Mouse (Mus musculus) olfactory bulb, adult 2 months (tissue): ENCODE measurements around the gene Ldoc1. TPM values are rescaled to one million over a fixed set of nuclear protein-coding genes. Genes with fewer than 3 reads are reported as not detected.

ENCODE experiments used
- H3K27ac ChIP-seq: fragments of 200-500 bp; 2 replicates; pipeline ENCODE4 v1.5.1; 2012; ENCODE audit warnings: low read depth, low read length; ENCODE audit not compliant: insufficient read depth
- H3K4me1 ChIP-seq: fragments of 200-500 bp; 2 replicates; pipeline ENCODE4 v1.6.1; 2012; ENCODE audit warnings: low read length; ENCODE audit not compliant: control insufficient read depth, insufficient read depth
- H3K4me3 ChIP-seq: fragments of 200-500 bp; 2 replicates; pipeline ENCODE4 v1.5.1; 2012; ENCODE audit warnings: mild to moderate bottlenecking, low read depth, low read length, moderate library complexity; ENCODE audit not compliant: insufficient read depth
- CTCF ChIP-seq: fragments of 200-500 bp; IDR thresholded peaks from 2 replicates; pipeline ENCODE4 v1.5.1; 2012; ENCODE audit warnings: low read depth, mild to moderate bottlenecking, low read length, moderate library complexity; ENCODE audit not compliant: insufficient read depth
- POLR2A ChIP-seq: fragments of 200-500 bp; IDR thresholded peaks from 2 replicates; pipeline ENCODE4 v1.6.1; 2012; ENCODE audit warnings: mild to moderate bottlenecking, low read depth, low read length, moderate library complexity; ENCODE audit not compliant: insufficient read depth
- WGBS: fragments of 180-500 bp; shearing (Covaris S2); methylation state at CpG from one replicate; pipeline ENCODE4 v1.1.7; 2018; 5-methylcytosine and 5-hydroxymethylcytosine counted together
- polyA plus RNA-seq: library from polyadenylated mRNA; stranded (reverse); fragments of >200 nt; gene quantifications from 2 replicates; pipeline ENCODE4 v1.2.4, GENCODE M21; 2012; ENCODE audit warnings: low replicate concordance; ENCODE audit not compliant: missing spikeins, insufficient read depth, insufficient read length

Gene Ldoc1
- not detected in 2 replicates for polyA plus RNA-seq

DNA sequence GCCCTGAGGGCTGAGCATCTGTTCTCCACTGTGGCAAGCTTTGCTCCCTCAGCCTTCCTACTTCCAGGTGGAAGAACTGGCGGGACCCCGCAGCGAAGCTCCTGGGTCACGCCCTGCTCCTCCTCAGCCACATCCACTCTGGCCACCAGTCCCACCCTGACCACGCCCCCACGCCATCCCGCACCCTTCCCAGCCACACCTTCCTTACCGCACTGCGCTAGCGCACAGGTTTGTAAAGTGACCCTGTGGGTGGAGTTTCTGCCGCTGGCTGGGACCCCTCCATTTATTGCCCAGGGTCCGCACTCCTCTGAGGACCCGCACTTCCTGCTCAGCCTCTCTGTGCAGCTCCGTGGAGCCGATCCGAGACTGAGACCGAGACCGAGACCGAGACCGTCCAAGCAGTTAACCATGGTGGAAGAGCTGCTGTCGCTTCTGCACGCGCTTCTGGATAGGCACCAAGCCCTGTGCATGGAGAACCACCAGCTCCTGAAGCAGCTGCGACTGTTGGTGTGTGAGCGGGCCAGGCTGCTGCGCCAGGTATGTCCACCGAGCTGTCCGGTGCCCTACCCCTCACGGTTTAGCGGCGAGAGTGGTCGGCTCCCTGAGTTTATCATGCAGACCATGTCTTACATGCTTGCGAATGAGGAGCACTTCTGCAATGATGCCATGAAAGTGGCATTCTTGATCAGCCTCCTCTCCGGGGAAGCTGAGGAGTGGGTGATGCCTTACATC lies at the start of gene Ldoc1:
TSS of gene Ldoc1 (plus strand) at position 196 of the 732 bp plus-strand sequence.
- 47% methylated on average over 34 of the region's 34 CpGs for WGBS
- H3K4me1 ChIP-seq = peaks cover 4% of the 10 kb centered on the region; the same call in 1 of the 2 replicates
- H3K27ac ChIP-seq = no peak within 1 kb of the TSS
- H3K4me3 ChIP-seq = peak within 1 kb of the TSS; percentile 28; the same call in 1 of the 2 replicates
- TF ChIP-seq POLR2A = no peak
- no peak for TF ChIP-seq CTCF

DNA sequence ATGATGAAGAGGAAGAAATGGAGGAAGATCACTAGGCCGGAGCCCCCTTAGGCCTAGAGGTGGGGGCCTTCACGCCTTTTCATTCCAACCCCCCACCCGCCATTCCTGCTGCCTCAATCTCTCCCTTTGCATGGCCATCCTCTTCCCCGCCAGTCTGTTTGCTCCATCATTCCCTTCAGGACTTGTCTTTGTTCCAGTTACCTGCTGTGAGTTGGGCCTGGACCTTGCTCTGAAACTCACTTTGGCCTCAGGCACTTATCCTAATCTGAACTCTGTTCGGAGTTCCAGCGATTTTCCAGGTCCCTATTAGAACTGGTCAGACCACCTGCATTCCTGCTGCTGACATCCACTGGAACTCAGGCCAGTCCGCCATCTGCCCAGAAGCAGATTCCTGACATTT lies 834 bp downstream of the Ldoc1 start:
- 96% methylated on average over 7 of the region's 7 CpGs for WGBS
- TF ChIP-seq POLR2A (no peak), CTCF (no peak)

DNA sequence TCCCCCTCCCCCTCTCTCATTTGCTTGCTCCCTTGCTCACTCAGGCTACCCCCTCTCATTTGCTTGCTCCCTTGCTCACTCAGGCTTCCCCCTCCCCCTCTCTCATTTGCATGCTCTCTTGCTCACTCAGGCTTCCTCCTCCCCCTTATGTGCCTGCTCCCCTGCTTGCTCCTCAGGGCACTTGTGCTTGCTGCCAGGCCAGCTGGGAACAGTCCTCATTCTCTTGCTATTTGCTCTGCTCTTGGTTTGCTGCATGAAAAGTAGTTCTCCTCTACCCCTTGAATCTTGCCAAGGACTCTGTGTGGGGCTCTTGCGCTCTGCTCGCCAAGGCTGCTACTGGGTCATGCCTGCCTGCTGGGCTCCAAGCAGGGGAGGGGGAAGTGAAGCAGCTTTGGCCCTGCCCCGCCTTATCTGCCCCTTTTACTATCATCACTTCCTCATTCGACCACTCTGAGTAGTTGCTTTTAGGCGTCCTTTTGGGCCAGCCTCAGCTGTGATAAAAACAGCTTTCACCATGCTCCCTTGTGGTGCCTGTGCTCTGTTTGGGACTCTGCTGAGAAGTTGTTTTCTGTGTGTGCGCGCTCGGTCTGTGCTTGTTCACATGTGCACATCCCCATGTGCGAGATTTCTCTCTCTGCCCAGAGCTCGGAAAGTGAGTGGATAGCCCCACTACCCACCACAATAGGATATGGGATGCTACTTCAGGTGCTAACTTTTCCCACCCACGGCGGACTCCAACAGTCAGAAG lies 13.2 kb downstream of the Ldoc1 start:
- H3K27ac ChIP-seq = no peak overlapping the region

More for the DNA sequence above, 834 bp downstream of the Ldoc1 start:
- peaks cover 4% of the 10 kb centered on the region; the same call in 1 of the 2 replicates for H3K4me1 ChIP-seq
- H3K4me3 ChIP-seq = no peak overlapping the region
- no peak overlapping the region for H3K27ac ChIP-seq

DNA sequence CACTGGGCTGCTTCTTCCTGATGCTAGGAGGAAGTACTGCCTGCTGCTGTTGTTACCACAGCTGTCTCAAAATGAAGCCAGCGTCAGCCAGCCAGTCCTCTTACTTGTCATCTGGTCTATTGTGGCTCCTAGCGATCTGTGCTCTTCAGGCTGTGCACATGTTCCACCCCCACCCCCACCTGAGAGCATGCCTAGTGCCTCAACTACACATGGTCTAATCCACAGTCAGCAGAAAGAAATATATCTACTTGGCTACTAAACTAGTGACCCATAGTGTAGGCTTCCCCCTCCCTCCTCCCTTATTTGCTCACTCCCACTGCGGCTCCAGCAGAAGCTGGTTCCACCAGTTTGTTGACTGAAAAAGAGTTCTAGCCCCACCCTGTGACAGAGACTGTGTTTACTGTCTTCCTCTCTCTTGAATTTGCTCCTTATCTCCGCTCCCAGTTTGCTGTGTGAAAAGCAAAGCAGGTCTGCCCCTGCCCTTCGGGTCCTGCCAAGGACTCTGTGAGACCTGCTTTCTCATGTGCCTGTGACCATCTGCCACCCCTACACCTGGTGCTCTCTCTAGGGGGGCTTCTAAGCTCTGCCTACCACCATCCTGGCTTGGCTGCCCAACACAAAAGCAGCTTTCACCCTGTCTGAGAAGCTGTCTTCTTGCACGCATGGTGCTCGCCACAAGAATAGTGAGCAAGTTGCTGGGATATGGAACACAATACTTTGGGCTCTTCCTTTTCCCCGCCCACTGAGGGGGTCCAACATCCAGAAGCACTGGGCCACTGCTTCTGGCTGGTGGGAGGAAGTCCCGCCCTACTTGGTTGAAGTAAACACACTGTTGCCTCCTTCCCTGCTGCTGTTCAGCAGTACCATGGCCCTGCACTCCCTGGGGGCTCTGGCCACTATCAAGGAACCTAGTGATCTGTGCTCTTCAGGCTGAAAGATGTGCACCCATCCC lies 14.0 kb downstream of the Ldoc1 start:
- 54% methylated on average over 9 of the region's 9 CpGs for WGBS
- TF ChIP-seq CTCF (no peak), POLR2A (no peak)
- Histone ChIP-seq H3K4me1 (peaks cover 6% of the 10 kb centered on the region), H3K27ac (no peak overlapping the region), H3K4me3 (no peak overlapping the region)

More for the DNA sequence above, 13.2 kb downstream of the Ldoc1 start:
- TF ChIP-seq POLR2A = no peak
- no peak for TF ChIP-seq CTCF
- Histone ChIP-seq H3K4me1 (peaks cover 6% of the 10 kb centered on the region), H3K4me3 (no peak overlapping the region)
- 30% methylated on average over 12 of the region's 12 CpGs for WGBS

DNA sequence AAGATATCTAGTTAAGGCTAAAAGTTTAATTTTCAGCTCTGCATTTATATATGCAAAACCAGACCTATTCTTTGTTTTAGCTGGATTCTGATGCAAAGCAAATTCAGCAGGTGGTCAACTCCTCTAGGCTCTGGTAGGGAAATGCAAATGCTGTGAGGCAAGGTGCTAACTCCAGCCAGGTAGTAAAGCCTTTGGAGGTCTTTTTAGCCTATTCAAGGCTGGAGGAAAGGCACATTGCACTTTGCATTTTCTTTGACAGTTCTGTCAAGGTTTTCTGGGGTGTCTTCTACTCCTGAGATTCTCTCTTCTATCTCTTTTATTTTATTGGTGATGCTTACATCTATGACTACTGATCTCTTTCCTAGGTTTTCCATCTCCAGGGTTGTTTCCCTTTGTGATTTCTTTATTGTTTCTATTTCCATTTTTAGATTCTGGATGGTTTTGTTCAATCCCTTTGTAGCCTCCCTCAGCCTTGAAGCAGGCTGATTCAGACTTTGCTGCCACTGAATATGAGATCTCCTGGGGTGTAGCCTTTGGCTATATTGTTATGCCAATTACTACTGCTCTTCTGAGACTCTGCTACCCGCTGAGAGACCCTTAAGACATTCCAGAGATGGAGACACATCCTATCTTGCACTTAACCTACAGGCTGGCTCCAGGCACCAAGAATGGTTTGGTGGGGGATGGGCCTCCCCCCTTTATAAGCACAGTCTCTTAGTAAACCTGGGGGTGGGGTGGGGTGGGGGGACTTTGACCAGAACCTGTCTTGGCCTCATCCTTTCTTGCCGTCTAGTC lies 18.4 kb downstream of the Ldoc1 start:
- Histone ChIP-seq H3K27ac (no peak overlapping the region), H3K4me1 (peaks cover 6% of the 10 kb centered on the region), H3K4me3 (no peak overlapping the region)
- 52% methylated on average over 2 of the region's 2 CpGs for WGBS
- no peak for TF ChIP-seq CTCF
- no peak for TF ChIP-seq POLR2A
